Mouse (Mus musculus): ENCODE data around the gene Krt35. TPM values are rescaled to one million over a fixed set of nuclear protein-coding genes. Genes with fewer than 3 reads are reported as not detected.

Gene Krt35
- total RNA-seq, 1 experiment from 2014 or later: not detected

DNA sequence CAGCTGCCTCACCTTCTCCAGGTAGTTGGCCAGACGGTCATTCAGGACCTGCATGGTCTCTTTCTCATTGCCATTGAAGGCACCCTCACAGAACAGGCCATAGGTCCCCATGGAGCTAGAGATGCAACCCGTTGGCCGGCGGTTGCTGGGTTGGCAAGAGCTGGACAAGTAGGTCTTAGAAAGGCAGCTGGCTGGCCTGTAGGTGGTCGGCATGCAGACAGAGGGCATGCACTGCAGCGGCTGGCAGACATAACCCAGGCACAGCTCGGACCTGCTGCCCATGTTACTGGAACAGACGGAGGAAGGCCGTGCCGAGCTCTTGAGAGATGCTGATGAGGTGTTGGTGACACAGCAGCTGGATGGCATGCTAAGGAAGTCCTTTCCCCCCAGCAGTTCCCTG is 8.2 kb downstream of the Krt35 start, which contains the start of gene Krt32:
TSS of gene Krt32 (minus strand) at position 366 of the 400 bp plus-strand sequence.
- no peak for ATAC-seq (replicated peaks in 1 of 2; ENCODE audit: insufficient read depth in 1 of 2, low FRiP score in 2 of 2, low TSS enrichment in 1 of 2, low read depth in 1 of 2, poor library complexity in 2 of 2, severe bottlenecking in 2 of 2)

- no peak for ATAC-seq (replicated peaks in 1 of 2; ENCODE audit: insufficient read depth in 1 of 2, low FRiP score in 2 of 2, low TSS enrichment in 1 of 2, low read depth in 1 of 2, poor library complexity in 2 of 2, severe bottlenecking in 2 of 2)
These were observed 22.2 kb downstream of the Krt35 start for GRCm38 (mm10) chr11:100073873-100074272.

DNA sequence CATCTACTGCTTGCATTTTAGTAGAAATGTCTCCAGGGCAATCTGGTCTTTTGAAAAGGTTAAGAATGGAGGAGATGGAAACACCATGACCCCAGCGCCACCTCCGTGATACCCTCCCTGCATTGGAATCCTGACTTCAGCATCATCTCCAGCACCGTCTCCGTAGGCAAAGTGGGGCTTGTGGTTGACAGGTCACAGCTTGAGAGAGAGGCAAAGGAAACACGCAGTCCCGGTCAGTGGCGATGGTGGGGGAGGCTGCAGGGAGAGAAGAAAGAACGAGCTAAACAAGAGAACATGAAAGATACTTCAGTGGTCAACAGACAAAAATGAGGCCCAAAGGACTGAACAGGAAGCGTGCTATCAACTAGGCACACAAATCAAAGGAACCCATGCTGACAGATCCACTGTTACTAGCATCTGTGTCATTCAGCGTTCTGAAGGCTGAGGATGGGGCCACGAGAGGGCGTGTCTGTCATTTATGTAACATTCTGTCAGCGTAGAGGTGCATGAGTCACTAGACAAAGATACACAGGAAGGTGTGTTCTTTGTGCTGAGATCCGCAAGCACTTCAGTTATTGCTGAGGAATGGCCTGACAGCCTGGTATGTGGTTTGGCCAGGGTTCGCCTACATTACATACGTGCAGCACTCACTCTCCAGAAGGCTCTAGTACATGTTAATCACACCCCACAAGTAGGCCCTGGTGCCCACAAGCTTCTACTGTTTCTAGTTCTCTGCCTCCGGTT is 28.6 kb downstream of the Krt35 start:
- no peak for ATAC-seq (replicated peaks in 1 of 2; ENCODE audit: insufficient read depth in 1 of 2, low FRiP score in 2 of 2, low TSS enrichment in 1 of 2, low read depth in 1 of 2, poor library complexity in 2 of 2, severe bottlenecking in 2 of 2)

- no peak for ATAC-seq (replicated peaks in 1 of 2; ENCODE audit: insufficient read depth in 1 of 2, low FRiP score in 2 of 2, low TSS enrichment in 1 of 2, low read depth in 1 of 2, poor library complexity in 2 of 2, severe bottlenecking in 2 of 2)
These were observed 29.6 kb downstream of the Krt35 start for GRCm38 (mm10) chr11:100066236-100067010.

- no peak for ATAC-seq (replicated peaks in 1 of 2; ENCODE audit: insufficient read depth in 1 of 2, low FRiP score in 2 of 2, low TSS enrichment in 1 of 2, low read depth in 1 of 2, poor library complexity in 2 of 2, severe bottlenecking in 2 of 2)
These were observed 37.2 kb downstream of the Krt35 start for GRCm38 (mm10) chr11:100058875-100059274.

GRCm38 (mm10) chr11:100055686-100056655 is 40.1 kb downstream of the Krt35 start:
- no peak for ATAC-seq (replicated peaks in 1 of 2; ENCODE audit: insufficient read depth in 1 of 2, low FRiP score in 2 of 2, low TSS enrichment in 1 of 2, low read depth in 1 of 2, poor library complexity in 2 of 2, severe bottlenecking in 2 of 2)

DNA sequence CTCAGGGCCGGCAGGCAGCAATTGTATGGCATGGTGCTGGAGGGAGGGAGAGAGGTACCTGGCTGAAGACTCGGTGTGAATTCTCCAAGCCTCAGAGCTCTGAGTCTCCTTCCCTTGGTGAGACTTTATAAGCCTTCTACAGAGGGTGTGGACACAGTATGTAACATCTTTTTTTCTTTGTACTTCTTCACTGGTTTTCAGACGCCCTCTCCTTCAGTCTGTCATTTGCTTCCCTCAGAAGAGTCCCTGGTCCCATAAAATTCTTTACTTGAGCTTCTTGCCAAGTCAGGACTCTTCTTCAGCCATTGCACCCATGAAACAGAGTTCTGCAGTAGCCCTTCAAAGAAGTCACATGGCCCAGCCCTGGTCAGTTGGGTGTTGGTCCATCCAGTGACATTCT is 45.6 kb downstream of the Krt35 start, which contains the start of gene Krt31:
TSS of gene Krt31 (minus strand) at position 101 of the 400 bp plus-strand sequence.
- no peak for ATAC-seq (replicated peaks in 1 of 2; ENCODE audit: insufficient read depth in 1 of 2, low FRiP score in 2 of 2, low TSS enrichment in 1 of 2, low read depth in 1 of 2, poor library complexity in 2 of 2, severe bottlenecking in 2 of 2)

GRCm38 (mm10) chr11:100047193-100047592 is 48.8 kb downstream of the Krt35 start:
- ATAC-seq (replicated peaks in 1 of 2; ENCODE audit: insufficient read depth in 1 of 2, low FRiP score in 2 of 2, low TSS enrichment in 1 of 2, low read depth in 1 of 2, poor library complexity in 2 of 2, severe bottlenecking in 2 of 2): no peak

DNA sequence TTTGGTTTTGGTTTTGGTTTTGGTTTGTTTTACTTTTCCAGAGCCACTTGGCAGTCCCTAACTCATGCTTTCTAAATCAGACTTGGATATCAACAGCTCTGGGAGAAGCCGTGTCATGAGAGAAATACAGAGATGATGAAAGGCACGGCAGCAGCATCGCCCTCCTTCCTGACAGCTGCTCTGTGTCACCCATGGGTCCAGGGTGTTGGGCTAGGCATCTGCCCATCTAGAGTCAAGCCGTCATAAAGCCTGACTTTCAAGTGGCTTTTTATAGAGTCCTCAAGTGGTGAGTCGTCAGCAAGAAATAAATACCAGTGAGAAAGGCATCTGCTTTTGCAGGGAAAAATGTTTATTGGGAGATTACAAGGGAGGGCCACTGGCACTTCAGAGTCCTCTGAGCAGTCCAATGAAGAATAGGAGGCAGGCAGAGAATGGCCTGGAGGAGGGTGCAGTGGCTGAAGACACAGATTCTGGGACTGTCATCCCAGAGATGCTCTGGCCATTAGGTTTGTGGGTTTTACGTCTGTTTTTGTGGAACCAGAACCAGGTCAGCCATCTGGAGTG is 49.7 kb downstream of the Krt35 start:
- ATAC-seq (replicated peaks in 1 of 2; ENCODE audit: insufficient read depth in 1 of 2, low FRiP score in 2 of 2, low TSS enrichment in 1 of 2, low read depth in 1 of 2, poor library complexity in 2 of 2, severe bottlenecking in 2 of 2): no peak

Other genes with a start within 250 kb of the Krt35 start
- gene Krtap4-16, start 244.6 kb downstream of the Krt35 start, total RNA-seq (2017): not detected in 2 replicates
- not detected in 2 replicates for gene Gm11568, start 238.3 kb downstream of the Krt35 start, total RNA-seq (2017)
- gene Gm11559, start 231.8 kb downstream of the Krt35 start, total RNA-seq (2017): not detected in 2 replicates
- not detected in 2 replicates for gene Krtap9-1, start 222.9 kb downstream of the Krt35 start, total RNA-seq (2017)
- not detected in 2 replicates for gene Gm11567, start 217.1 kb downstream of the Krt35 start, total RNA-seq (2017)
- gene Krtap31-1, start 188.3 kb downstream of the Krt35 start, total RNA-seq (2017): not detected in 2 replicates
- not detected in 2 replicates for gene Gm11565, start 181.5 kb downstream of the Krt35 start, total RNA-seq (2017)
- not detected in 2 replicates for gene Krtap31-2, start 159.9 kb downstream of the Krt35 start, total RNA-seq (2017)
- not detected in 2 replicates for gene Krtap9-5, start 147.8 kb downstream of the Krt35 start, total RNA-seq (2017)
- gene Krtap29-1, start 117.2 kb downstream of the Krt35 start, total RNA-seq (2017): not detected in 2 replicates
- gene Krtap16-1, start 109.6 kb downstream of the Krt35 start, total RNA-seq (2017): not detected in 2 replicates
- gene Krtap17-1, start 102.2 kb downstream of the Krt35 start, total RNA-seq (2017): not detected in 2 replicates
- gene Krt33a, start 80.0 kb downstream of the Krt35 start, total RNA-seq (2017): not detected in 2 replicates
- gene Krt33b, start 66.4 kb downstream of the Krt35 start, total RNA-seq (2017): not detected in 2 replicates
- not detected in 2 replicates for gene Krt34, start 54.7 kb downstream of the Krt35 start, total RNA-seq (2017)
- gene Krt31, start 45.7 kb downstream of the Krt35 start, total RNA-seq (2017): not detected in 2 replicates
- gene Krt32, start 8.0 kb downstream of the Krt35 start, total RNA-seq (2017): not detected in 2 replicates
- gene Krt36, start 9.4 kb upstream of the Krt35 start, total RNA-seq (2017): not detected in 2 replicates
- not detected in 2 replicates for gene Krt13, start 25.3 kb upstream of the Krt35 start, total RNA-seq (2017)
- not detected in 2 replicates for gene Krt15, start 39.7 kb upstream of the Krt35 start, total RNA-seq (2017)
- gene Krt19, start 52.4 kb upstream of the Krt35 start, total RNA-seq (2017): not detected in 2 replicates
- gene Krt9, start 97.0 kb upstream of the Krt35 start, total RNA-seq (2017): not detected in 2 replicates
- gene Krt14, start 111.3 kb upstream of the Krt35 start, total RNA-seq (2017): not detected in 2 replicates
- not detected in 2 replicates for gene Krt16, start 152.7 kb upstream of the Krt35 start, total RNA-seq (2017)
- gene Krt17, start 164.8 kb upstream of the Krt35 start, total RNA-seq (2017): 0.44 TPM in 1 of 2 replicates, not detected in the other
- not detected in 2 replicates for gene Krt42, start 173.6 kb upstream of the Krt35 start, total RNA-seq (2017)
- 225 and 235 TPM in 2 replicates for gene Eif1, start 223.6 kb upstream of the Krt35 start, total RNA-seq (2017)
- gene Gast, start 238.2 kb upstream of the Krt35 start, total RNA-seq (2017): not detected in 2 replicates

Data from hematopoietic stem cell, adult 5-6 weeks (primary cell).